Mouse (Mus musculus): Measurements from ENCODE around the gene Fyb2. TPM values are rescaled to one million over a fixed set of nuclear protein-coding genes. Genes with fewer than 3 reads are reported as not detected.
"Not testable (repeated sequence)": the region's sequence is repeated elsewhere in the genome, so short reads cannot be mapped to it uniquely, and the experiment has no call there.

Fyb2 gene
- polyA plus RNA-seq, 1 experiment from 2014 or later, result 0.11 TPM

DNA sequence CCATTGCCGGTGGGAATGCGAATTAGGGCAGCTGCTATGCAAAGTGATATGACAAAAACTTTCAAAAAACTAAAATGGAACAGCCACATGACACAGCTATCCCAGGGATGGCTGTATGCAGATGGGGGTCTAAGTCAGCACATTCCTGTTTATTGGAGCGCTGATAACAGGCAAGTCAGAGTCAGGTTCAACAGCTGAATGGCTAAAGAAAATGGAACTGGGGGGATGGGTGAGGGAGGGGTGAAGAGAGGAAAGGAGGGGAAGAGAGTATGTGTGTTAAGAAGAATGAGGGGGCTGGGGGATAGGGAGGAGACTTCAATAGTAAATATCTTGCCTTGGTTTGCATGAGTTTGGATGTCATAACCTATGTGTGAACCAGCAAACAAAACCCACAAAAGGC lies 79.0 kb downstream of the Fyb2 start:
- Histone ChIP-seq H3K9ac (no peak overlapping the region), H3K9me3 (no peaks in the 10 kb centered on the region), H3K4me1 (no peaks in the 10 kb centered on the region), H3K4me2 (replicated peaks) (no peak overlapping the region), H3K4me3 (no peak overlapping the region), H3K27me3 (replicated peaks) (no peaks in the 10 kb centered on the region), H3K27ac (no peak overlapping the region), H3K36me3 (no peaks in the 10 kb centered on the region)
- 78% methylated on average over 3 of the region's 3 CpGs for WGBS
- no peak for ATAC-seq (ENCODE audit: low FRiP score, low read depth)

DNA sequence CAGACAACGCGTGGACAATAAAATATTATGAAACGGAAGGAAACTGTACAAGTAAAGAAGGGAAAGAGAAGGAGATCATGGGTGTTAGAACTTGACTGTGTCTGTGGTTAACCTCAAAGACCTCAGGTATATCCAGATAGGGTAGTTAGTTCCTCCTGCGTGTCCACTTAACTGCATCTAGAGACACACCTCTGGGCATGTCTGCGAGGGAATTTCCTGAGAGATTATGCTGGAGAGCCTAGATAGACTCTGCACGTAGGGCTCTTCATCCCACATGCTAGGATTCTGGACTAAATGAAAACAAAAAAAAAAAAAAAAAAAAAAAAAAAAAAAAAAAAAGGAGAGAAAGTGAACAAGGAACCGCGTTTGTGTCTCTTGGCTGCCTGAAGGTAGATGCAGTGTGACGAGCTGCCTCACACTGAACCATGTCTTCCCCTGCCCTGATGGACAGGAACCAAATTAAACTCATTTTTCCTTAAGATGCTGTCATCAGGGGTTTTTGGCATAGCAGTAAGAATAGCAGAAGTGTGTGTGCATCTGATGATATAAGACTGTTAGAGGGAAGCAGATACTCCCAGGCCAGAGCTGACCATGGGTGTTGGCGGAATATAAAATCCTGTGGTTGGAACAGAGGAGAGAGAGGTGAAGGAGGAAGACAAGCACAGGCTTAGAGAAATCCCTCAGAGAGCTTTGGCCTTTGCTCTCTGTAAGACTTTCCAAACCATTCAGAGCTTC lies 80.1 kb downstream of the Fyb2 start:
- Histone ChIP-seq H3K4me2 (replicated peaks) (no peak overlapping the region), H3K27me3 (replicated peaks) (no peaks in the 10 kb centered on the region), H3K4me3 (no peak overlapping the region), H3K9ac (no peak overlapping the region), H3K36me3 (no peaks in the 10 kb centered on the region), H3K27ac (no peak overlapping the region), H3K4me1 (no peaks in the 10 kb centered on the region), H3K9me3 (no peaks in the 10 kb centered on the region)
- WGBS, result 93% methylated on average over 10 of the region's 10 CpGs
- ATAC-seq (ENCODE audit: low FRiP score, low read depth), result no peak

DNA sequence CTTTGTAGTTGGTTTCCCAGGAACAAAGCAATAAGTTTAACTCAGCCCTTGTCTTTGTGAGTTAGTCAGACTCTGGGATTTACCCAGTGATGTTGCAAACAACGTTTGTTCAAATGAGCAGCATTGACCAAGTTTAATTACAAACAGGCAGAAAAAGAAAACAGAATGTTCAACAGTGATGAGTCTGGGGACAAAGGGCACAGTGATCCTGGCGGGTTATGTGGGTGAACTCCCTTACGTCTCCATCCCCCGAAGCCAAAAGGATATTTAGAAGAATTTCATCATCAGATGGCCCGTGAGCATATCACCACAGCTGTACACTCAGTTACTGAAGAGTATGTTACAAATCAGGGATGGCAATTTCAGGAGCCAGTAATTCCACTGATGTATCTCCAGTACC lies 86.4 kb downstream of the Fyb2 start:
- Histone ChIP-seq H3K27ac (no peak overlapping the region), H3K9ac (no peak overlapping the region), H3K4me1 (no peaks in the 10 kb centered on the region), H3K9me3 (no peaks in the 10 kb centered on the region), H3K4me2 (replicated peaks) (no peak overlapping the region), H3K4me3 (no peak overlapping the region), H3K36me3 (no peaks in the 10 kb centered on the region), H3K27me3 (replicated peaks) (no peaks in the 10 kb centered on the region)
- WGBS, result 85% methylated on average over 5 of the region's 5 CpGs
- no peak for ATAC-seq (ENCODE audit: low FRiP score, low read depth)

DNA sequence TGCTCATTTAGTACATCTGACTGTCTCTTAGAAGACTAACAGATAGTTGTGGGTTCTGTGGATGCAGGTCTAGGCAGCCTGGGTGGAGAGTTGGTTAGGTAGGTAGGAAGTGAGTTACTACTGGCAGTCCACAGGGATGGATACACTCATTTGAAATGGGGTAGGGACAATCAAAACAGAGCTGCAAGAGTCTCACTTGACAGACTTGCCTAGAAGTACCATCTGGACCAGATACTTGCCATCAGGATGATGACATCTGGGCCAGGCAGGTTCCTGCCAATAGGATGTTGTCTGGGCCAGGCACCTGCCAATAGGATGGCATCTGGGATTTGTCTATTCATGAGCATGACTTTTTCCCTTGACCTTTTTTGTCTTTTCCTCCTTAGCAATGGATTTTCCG lies 88.5 kb downstream of the Fyb2 start:
- 59% methylated on average over 1 of the region's 1 CpGs for WGBS
- ATAC-seq (ENCODE audit: low FRiP score, low read depth), result no peak
- H3K27me3 ChIP-seq (replicated peaks), result no peaks in the 10 kb centered on the region
- H3K4me3 ChIP-seq, result no peak overlapping the region
- no peak overlapping the region for H3K27ac ChIP-seq
- H3K9me3 ChIP-seq, result no peaks in the 10 kb centered on the region
- H3K4me1 ChIP-seq, result no peaks in the 10 kb centered on the region
- no peak overlapping the region for H3K4me2 ChIP-seq (replicated peaks)
- no peaks in the 10 kb centered on the region for H3K36me3 ChIP-seq
- no peak overlapping the region for H3K9ac ChIP-seq

DNA sequence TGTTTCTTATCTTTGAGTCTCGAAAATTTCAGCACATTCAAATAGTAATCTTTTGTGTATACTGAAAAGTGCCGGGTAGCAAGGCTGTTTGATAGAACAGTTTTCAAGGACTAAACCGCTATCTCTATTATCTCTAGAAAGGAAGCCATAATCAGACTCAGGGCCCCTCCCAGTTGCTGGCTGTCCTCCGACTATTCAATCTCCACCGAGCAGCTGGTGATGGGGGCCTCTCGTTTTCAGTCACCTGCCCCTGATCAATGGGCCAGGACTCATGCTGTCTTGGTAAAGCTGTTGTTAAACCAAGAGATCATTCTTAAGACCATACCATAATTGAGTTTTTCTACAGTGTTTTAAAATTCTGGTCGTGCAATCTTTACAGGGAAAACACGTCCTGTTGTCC lies 90.9 kb downstream of the Fyb2 start:
- H3K36me3 ChIP-seq, result no peaks in the 10 kb centered on the region
- H3K4me1 ChIP-seq, result no peaks in the 10 kb centered on the region
- H3K4me2 ChIP-seq (replicated peaks), result no peak overlapping the region
- 82% methylated on average over 8 of the region's 8 CpGs for WGBS
- no peak overlapping the region for H3K4me3 ChIP-seq
- no peaks in the 10 kb centered on the region for H3K9me3 ChIP-seq
- no peak for ATAC-seq (ENCODE audit: low FRiP score, low read depth)
- H3K27ac ChIP-seq, result no peak overlapping the region
- H3K9ac ChIP-seq, result no peak overlapping the region
- H3K27me3 ChIP-seq (replicated peaks), result no peaks in the 10 kb centered on the region

DNA sequence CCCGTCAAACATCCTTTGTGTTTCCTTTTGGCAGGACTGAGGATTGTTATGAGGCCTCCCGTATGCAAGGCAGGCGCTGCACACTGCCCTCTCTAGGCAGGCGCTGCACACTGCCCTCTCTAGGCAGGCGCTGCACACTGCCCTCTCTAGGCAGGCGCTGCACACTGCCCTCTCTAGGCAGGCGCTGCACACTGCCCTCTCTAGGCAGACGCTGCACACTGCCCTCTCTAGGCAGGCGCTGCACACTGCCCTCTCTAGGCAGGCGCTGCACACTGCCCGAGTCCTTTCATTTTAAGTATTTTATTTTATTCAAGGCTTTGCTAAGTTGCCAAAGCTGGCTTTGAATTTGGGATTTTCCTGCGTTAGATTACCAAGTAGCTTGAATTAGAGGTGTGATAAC lies 91.4 kb downstream of the Fyb2 start:
- ATAC-seq (ENCODE audit: low FRiP score, low read depth); H3K9ac ChIP-seq; H3K9me3 ChIP-seq; H3K4me2 ChIP-seq (replicated peaks); H3K4me3 ChIP-seq; H3K36me3 ChIP-seq; H3K4me1 ChIP-seq; H3K27ac ChIP-seq; H3K27me3 ChIP-seq (replicated peaks): not testable (repeated sequence)
- WGBS, result 92% methylated on average over 12 of the region's 12 CpGs

DNA sequence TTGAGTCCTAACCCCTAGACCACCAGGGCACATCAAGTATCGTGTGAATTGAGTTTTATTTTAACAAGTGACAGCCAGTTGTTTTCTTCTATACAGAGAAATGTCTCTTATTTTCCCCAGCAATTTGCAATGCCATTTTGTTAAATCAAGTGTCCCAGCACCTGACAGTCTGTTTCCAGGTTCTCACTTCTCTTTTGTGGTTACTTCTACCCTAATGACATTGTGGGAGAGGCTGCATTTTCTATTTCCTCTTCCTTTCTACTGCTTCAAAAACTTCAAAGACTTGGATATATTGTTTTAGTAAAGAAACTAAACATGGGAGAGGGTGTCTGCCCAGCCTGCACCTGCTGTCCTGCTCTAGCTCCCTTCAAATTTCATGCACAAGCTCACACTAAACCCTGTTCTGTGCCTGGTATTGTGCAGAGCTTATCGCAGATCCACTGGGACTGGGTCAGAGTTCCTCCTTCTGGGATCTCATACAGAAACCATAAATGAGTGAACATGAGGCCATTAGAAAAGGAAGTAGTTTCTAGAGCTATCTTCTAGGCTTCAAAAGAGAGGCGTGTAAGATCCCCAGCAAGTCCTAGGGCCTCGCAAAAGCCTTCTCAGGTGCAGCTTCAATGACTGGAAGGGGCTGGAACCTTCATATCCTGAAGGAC lies 94.2 kb downstream of the Fyb2 start:
- no peaks in the 10 kb centered on the region for H3K36me3 ChIP-seq
- H3K9me3 ChIP-seq, result no peaks in the 10 kb centered on the region
- no peak overlapping the region for H3K4me2 ChIP-seq (replicated peaks)
- no peak overlapping the region for H3K4me3 ChIP-seq
- no peaks in the 10 kb centered on the region for H3K27me3 ChIP-seq (replicated peaks)
- H3K27ac ChIP-seq, result no peak overlapping the region
- no peak overlapping the region for H3K9ac ChIP-seq
- 88% methylated on average over 4 of the region's 4 CpGs for WGBS
- no peaks in the 10 kb centered on the region for H3K4me1 ChIP-seq
- ATAC-seq (ENCODE audit: low FRiP score, low read depth), result no peak

DNA sequence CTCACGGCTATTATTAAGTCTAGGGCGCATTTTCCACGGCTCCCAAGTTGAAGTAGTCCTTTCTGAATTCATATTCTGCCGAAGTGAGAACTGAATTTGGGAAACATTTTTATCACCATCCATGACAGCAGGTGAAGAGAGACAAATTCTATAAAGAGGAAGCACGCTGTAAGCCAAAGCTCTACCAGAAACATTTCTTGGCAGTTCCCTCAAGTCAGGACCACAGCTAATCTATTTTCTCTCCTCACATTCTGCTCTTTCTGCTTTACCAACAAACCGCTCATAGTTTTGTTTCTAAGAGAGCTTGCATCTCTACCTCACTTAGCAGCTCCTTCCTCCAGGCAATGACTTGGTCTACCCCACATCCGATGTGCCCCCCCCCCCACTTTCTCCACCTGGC lies 100.5 kb downstream of the Fyb2 start:
- Histone ChIP-seq H3K27me3 (replicated peaks) (no peaks in the 10 kb centered on the region), H3K27ac (no peak overlapping the region), H3K9me3 (no peaks in the 10 kb centered on the region), H3K4me1 (no peaks in the 10 kb centered on the region), H3K9ac (no peak overlapping the region), H3K4me2 (replicated peaks) (no peak overlapping the region), H3K4me3 (no peak overlapping the region), H3K36me3 (no peaks in the 10 kb centered on the region)
- ATAC-seq (ENCODE audit: low FRiP score, low read depth), result no peak
- WGBS, result 91% methylated on average over 7 of the region's 7 CpGs

DNA sequence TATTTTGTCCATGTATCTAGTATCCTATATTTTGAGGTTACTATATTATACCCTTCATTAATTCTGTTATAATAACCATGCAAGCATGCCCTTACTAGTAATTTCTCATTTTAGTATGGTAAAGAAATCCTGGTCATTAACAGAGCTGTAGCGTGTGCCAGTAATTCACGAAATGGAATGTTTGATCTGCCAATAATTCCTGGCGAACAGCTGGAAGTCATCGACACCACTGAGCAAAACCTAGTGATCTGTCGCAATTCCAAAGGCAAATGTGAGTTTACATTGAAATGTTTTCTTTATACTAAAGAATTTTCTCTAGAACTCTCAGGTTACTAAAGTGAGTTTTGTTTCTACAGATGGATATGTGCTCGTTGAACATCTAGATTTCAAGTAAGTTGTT lies 102.2 kb downstream of the Fyb2 start:
- H3K4me2 ChIP-seq (replicated peaks), result no peak overlapping the region
- ATAC-seq (ENCODE audit: low FRiP score, low read depth), result no peak
- H3K27me3 ChIP-seq (replicated peaks), result no peaks in the 10 kb centered on the region
- no peaks in the 10 kb centered on the region for H3K4me1 ChIP-seq
- no peak overlapping the region for H3K9ac ChIP-seq
- no peak overlapping the region for H3K4me3 ChIP-seq
- H3K36me3 ChIP-seq, result no peaks in the 10 kb centered on the region
- H3K9me3 ChIP-seq, result no peaks in the 10 kb centered on the region
- no peak overlapping the region for H3K27ac ChIP-seq
- WGBS, result 82% methylated on average over 6 of the region's 6 CpGs

DNA sequence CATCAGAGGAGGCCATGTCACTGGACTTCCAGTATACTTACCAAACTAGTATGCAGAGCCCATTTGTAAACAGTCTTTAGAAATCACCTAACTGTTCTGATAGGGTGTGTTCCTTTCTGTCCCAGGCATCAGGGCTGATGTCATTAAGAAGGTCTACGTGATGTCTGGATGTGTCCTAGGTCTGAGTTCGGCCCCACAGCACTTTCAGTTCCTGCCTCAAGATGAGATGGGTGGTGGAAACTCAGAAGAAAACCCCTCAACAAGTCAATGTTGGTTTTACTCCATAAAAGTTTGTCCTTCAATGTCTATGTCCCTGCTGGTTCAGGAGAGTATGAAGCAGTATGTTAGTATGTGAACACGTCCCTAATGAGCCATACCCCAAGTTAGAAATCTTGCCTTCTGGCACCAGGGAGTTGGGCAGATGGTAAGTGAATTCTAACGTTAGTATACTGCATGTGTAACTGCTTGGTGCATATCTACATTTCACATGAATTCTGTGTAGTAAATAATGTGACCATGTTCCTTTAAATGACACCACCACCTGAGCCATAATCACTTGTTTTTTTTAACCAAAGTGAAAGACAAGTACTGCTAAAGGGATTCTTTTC lies 102.9 kb downstream of the Fyb2 start:
- Histone ChIP-seq H3K9me3 (no peaks in the 10 kb centered on the region), H3K4me2 (replicated peaks) (no peak overlapping the region), H3K27me3 (replicated peaks) (no peaks in the 10 kb centered on the region), H3K36me3 (no peaks in the 10 kb centered on the region), H3K4me3 (no peak overlapping the region), H3K27ac (no peak overlapping the region), H3K4me1 (no peaks in the 10 kb centered on the region), H3K9ac (no peak overlapping the region)
- no peak for ATAC-seq (ENCODE audit: low FRiP score, low read depth)
- WGBS, result 89% methylated on average over 4 of the region's 4 CpGs

DNA sequence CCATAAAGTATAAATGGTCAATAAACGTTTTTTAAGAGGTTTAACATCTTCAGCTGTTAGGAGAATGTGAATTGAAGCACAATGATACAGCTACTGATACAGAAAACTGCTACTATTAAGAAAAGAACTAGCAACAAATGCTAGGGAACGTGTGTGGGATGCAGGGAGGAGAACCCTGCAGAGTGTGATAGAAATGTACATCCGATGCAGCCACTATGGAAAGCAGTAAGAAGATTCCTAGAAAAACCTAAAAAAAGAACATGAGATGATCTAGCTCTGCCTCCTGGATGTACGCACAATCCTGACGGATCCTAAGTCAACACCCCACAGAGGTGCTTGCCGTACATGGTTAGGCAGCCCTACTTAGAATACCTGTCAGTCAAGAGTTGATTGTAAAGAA lies 114.0 kb downstream of the Fyb2 start:
- Histone ChIP-seq H3K9ac (no peak overlapping the region), H3K36me3 (no peaks in the 10 kb centered on the region), H3K27me3 (replicated peaks) (no peaks in the 10 kb centered on the region), H3K27ac (no peak overlapping the region), H3K4me2 (replicated peaks) (no peak overlapping the region), H3K4me3 (no peak overlapping the region), H3K4me1 (no peaks in the 10 kb centered on the region), H3K9me3 (no peaks in the 10 kb centered on the region)
- no peak for ATAC-seq (ENCODE audit: low FRiP score, low read depth)
- WGBS, result 75% methylated on average over 6 of the region's 6 CpGs

DNA sequence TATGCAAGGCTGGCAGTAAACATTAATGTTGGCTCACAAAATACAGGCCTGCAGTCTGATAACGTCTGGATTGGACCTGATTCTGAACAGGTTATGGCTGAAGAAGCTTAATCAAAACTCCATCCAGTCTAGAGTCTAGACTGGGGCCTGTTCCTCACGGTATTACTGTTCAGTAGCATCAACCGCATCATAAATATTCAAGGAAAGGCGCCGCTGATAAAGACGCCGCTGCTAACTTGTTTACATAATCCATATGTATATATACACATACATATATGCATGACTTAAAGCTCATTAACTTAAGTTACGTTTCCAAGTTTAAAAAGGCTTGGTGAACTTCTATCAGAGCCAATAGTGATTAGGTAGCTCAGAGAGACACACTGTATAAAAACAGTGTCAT lies 117.8 kb downstream of the Fyb2 start:
- no peak for ATAC-seq (ENCODE audit: low FRiP score, low read depth)
- WGBS, result 82% methylated on average over 8 of the region's 8 CpGs

DNA sequence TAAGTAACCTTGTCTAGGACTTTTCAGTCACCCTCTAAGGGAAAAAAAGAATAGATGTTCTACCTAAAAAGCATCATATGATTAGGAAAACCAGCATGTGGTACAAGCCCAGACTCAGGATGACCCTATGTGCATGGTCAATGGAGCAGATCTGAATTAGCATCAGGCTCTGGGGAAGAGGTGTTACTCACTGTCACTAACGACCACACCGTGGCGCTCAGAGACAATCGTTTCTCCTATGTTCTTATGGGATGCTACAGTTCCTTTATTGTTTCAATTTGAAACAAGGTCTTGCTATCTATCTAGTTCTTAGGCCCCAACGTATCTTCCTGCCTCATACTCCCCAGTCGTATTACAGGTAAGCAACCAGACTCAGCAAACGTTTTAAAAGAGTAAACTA lies 119.9 kb downstream of the Fyb2 start:
- ATAC-seq (ENCODE audit: low FRiP score, low read depth), result no peak
- H3K36me3 ChIP-seq, result 0 out of 2 replicates have a peak, but pooled peaks cover 3% of the 10 kb centered on the region

More for the DNA sequence above, 117.8 kb downstream of the Fyb2 start:
- H3K9me3 ChIP-seq, result no peaks in the 10 kb centered on the region
- H3K36me3 ChIP-seq, result 0 out of 2 replicates have a peak, but pooled peaks cover 2% of the 10 kb centered on the region
- no peak overlapping the region for H3K27ac ChIP-seq
- no peak overlapping the region for H3K4me3 ChIP-seq
- no peak overlapping the region for H3K4me2 ChIP-seq (replicated peaks)
- H3K9ac ChIP-seq, result no peak overlapping the region
- H3K27me3 ChIP-seq (replicated peaks), result no peaks in the 10 kb centered on the region
- H3K4me1 ChIP-seq, result no peaks in the 10 kb centered on the region

More for the DNA sequence above, 119.9 kb downstream of the Fyb2 start:
- Histone ChIP-seq H3K4me3 (no peak overlapping the region), H3K4me2 (replicated peaks) (no peak overlapping the region), H3K4me1 (no peaks in the 10 kb centered on the region), H3K27me3 (replicated peaks) (no peaks in the 10 kb centered on the region), H3K27ac (no peak overlapping the region), H3K9ac (no peak overlapping the region), H3K9me3 (no peaks in the 10 kb centered on the region)
- WGBS, result 55% methylated on average over 7 of the region's 7 CpGs
